In genomic region chr1:64322197-64322596, GRCm38 (mm10) we compare ENCODE assay signal across 26 mouse cellular contexts.
"Had no signal": no experiment of that assay in that cellular context is flagged by ENCODE, and none has a peak within 500 bp of the region (broad histone marks: within the 10 kb centered on the region; RNA-seq: fewer than 3 reads in every experiment).

No protein-coding gene starts in this region.

- DNase-seq: gastrocnemius, adult 2 months; gastrocnemius, postnatal 10 days; gastrocnemius, postnatal 25 days; heart, adult 2 months; heart, postnatal 10 days; heart, postnatal 4 days; kidney, adult 18-20 months; kidney, adult 8-10 months; kidney, postnatal 10 days; kidney, postnatal 25 days; kidney, postnatal 4 days; liver; liver, embryonic 13.5 days had no signal

- H3K36me3 ChIP-seq: heart, embryonic 12.5 days; hindbrain, embryonic 10.5 days; hindbrain, embryonic 12.5 days; intestine, embryonic 15.5 days; limb, embryonic 10.5 days; limb, embryonic 12.5 days; liver, embryonic 13.5 days had no signal

- H3K4me2 ChIP-seq: heart, embryonic 12.5 days; hindbrain, embryonic 12.5 days; hindbrain, embryonic 14.5 days; intestine, embryonic 15.5 days; limb, embryonic 12.5 days; liver, embryonic 11.5 days; liver, embryonic 13.5 days had no signal

- H3K27me3 ChIP-seq: heart, embryonic 12.5 days; hindbrain, embryonic 12.5 days; intestine, embryonic 15.5 days; limb, embryonic 12.5 days; liver, embryonic 13.5 days had no signal

- ATAC-seq: hindbrain, embryonic 16.5 days; inflammation-experienced regulatory T-cells, adult 6 months; intestine, embryonic 15.5 days; intestine, postnatal 0 days had no signal

- H3K4me3 ChIP-seq: gastrocnemius, adult 2 months; heart, adult 2 months; heart, embryonic 12.5 days; hindbrain, embryonic 10.5 days; hindbrain, embryonic 12.5 days; intestine, embryonic 15.5 days; layer of hippocampus, adult 2 months; left cerebral cortex, adult 2 months; limb, embryonic 10.5 days; limb, embryonic 12.5 days; liver, embryonic 13.5 days had no signal

- H3K9ac ChIP-seq: heart, embryonic 12.5 days; hindbrain, embryonic 12.5 days; hindbrain, embryonic 14.5 days; intestine, embryonic 15.5 days; limb, embryonic 12.5 days; liver, embryonic 13.5 days had no signal

- H3K27ac ChIP-seq: gastrocnemius, adult 2 months; heart, adult 2 months; hindbrain, embryonic 10.5 days; hindbrain, embryonic 12.5 days; hindbrain, embryonic 14.5 days; intestine, embryonic 15.5 days; layer of hippocampus, adult 2 months; left cerebral cortex, adult 2 months; limb, embryonic 10.5 days; limb, embryonic 12.5 days; liver, embryonic 13.5 days had no signal

- H3K9me3 ChIP-seq: heart, embryonic 12.5 days; hindbrain, embryonic 10.5 days; hindbrain, embryonic 12.5 days; intestine, embryonic 15.5 days; limb, embryonic 10.5 days; liver, embryonic 13.5 days had no signal

- H3K4me1 ChIP-seq: hindbrain, embryonic 10.5 days; hindbrain, embryonic 12.5 days; intestine, embryonic 15.5 days; limb, embryonic 12.5 days; liver, embryonic 13.5 days had no signal
